Mouse (Mus musculus): ENCODE measurements at regions not wholly inside any gene's neighbourhood (a gene's known extent, or its start where the extent isn't known, plus 50 kb on each side); places are given as distances from the start of the nearest gene placed in this dataset.

GRCm38 (mm10) chr13:52399143-52399542 lies 131.9 kb downstream of the Diras2 start:
- no peak for TF ChIP-seq CTCF (IDR thresholded peaks at IDR 0.05; ENCODE audit: low read depth, low read length)
- TF ChIP-seq POLR2A (IDR thresholded peaks at IDR 0.05; ENCODE audit: insufficient read depth, low read length), result no peak
- no peak for TF ChIP-seq EP300 (IDR thresholded peaks at IDR 0.05; ENCODE audit: insufficient read depth, low read depth, low read length)
- H3K27ac ChIP-seq (ENCODE audit: insufficient read depth, low read length), result no peak overlapping the region
- H3K36me3 ChIP-seq (ENCODE audit: control insufficient read depth, insufficient read depth, low read length, poor library complexity, severe bottlenecking), result no peaks in the 10 kb centered on the region
- no peak overlapping the region for H3K4me3 ChIP-seq (ENCODE audit: low read depth, low read length)
- no peaks in the 10 kb centered on the region for H3K27me3 ChIP-seq (ENCODE audit: control insufficient read depth, insufficient read depth, low read length, poor library complexity, severe bottlenecking)
- H3K9ac ChIP-seq (ENCODE audit: low read depth, poor library complexity, severe bottlenecking), result no peak overlapping the region
- H3K9me3 ChIP-seq (replicated peaks; ENCODE audit: control insufficient read depth, insufficient read depth, low read length, poor library complexity, severe bottlenecking), result no peaks in the 10 kb centered on the region
- H3K4me1 ChIP-seq (ENCODE audit: control insufficient read depth, insufficient read depth, low read length), result no peaks in the 10 kb centered on the region

- Histone ChIP-seq H3K36me3 (ENCODE audit: control insufficient read depth, insufficient read depth, low read length, poor library complexity, severe bottlenecking) (no peaks in the 10 kb centered on the region), H3K27ac (ENCODE audit: insufficient read depth, low read length) (no peak overlapping the region), H3K9me3 (replicated peaks; ENCODE audit: control insufficient read depth, insufficient read depth, low read length, poor library complexity, severe bottlenecking) (0 out of 2 replicates have a peak, but pooled peaks cover 5% of the 10 kb centered on the region), H3K4me3 (ENCODE audit: low read depth, low read length) (no peak overlapping the region), H3K27me3 (ENCODE audit: control insufficient read depth, insufficient read depth, low read length, poor library complexity, severe bottlenecking) (no peaks in the 10 kb centered on the region), H3K4me1 (ENCODE audit: control insufficient read depth, insufficient read depth, low read length) (no peaks in the 10 kb centered on the region), H3K9ac (ENCODE audit: low read depth, poor library complexity, severe bottlenecking) (no peak overlapping the region)
- TF ChIP-seq EP300 (IDR thresholded peaks at IDR 0.05; ENCODE audit: insufficient read depth, low read depth, low read length) (no peak), CTCF (IDR thresholded peaks at IDR 0.05; ENCODE audit: low read depth, low read length) (no peak), POLR2A (IDR thresholded peaks at IDR 0.05; ENCODE audit: insufficient read depth, low read length) (no peak)
Measured at GRCm38 (mm10) chr13:52403805-52404204, 127.3 kb downstream of the Diras2 start.

GRCm38 (mm10) chr13:52416301-52416700 lies 114.8 kb downstream of the Diras2 start:
- Histone ChIP-seq H3K27me3 (ENCODE audit: control insufficient read depth, insufficient read depth, low read length, poor library complexity, severe bottlenecking) (no peaks in the 10 kb centered on the region), H3K9me3 (replicated peaks; ENCODE audit: control insufficient read depth, insufficient read depth, low read length, poor library complexity, severe bottlenecking) (0 out of 2 replicates have a peak, but pooled peaks cover 2% of the 10 kb centered on the region), H3K27ac (ENCODE audit: insufficient read depth, low read length) (no peak overlapping the region), H3K4me1 (ENCODE audit: control insufficient read depth, insufficient read depth, low read length) (no peaks in the 10 kb centered on the region), H3K9ac (ENCODE audit: low read depth, poor library complexity, severe bottlenecking) (no peak overlapping the region), H3K4me3 (ENCODE audit: low read depth, low read length) (no peak overlapping the region), H3K36me3 (ENCODE audit: control insufficient read depth, insufficient read depth, low read length, poor library complexity, severe bottlenecking) (no peaks in the 10 kb centered on the region)
- TF ChIP-seq CTCF (IDR thresholded peaks at IDR 0.05; ENCODE audit: low read depth, low read length), result no peak
- TF ChIP-seq EP300 (IDR thresholded peaks at IDR 0.05; ENCODE audit: insufficient read depth, low read depth, low read length), result no peak

- Histone ChIP-seq H3K9ac (ENCODE audit: low read depth, poor library complexity, severe bottlenecking) (no peak overlapping the region), H3K9me3 (replicated peaks; ENCODE audit: control insufficient read depth, insufficient read depth, low read length, poor library complexity, severe bottlenecking) (no peaks in the 10 kb centered on the region), H3K36me3 (ENCODE audit: control insufficient read depth, insufficient read depth, low read length, poor library complexity, severe bottlenecking) (no peaks in the 10 kb centered on the region), H3K27me3 (ENCODE audit: control insufficient read depth, insufficient read depth, low read length, poor library complexity, severe bottlenecking) (no peaks in the 10 kb centered on the region), H3K4me3 (ENCODE audit: low read depth, low read length) (no peak overlapping the region), H3K4me1 (ENCODE audit: control insufficient read depth, insufficient read depth, low read length) (no peaks in the 10 kb centered on the region), H3K27ac (ENCODE audit: insufficient read depth, low read length) (no peak overlapping the region)
- TF ChIP-seq EP300 (IDR thresholded peaks at IDR 0.05; ENCODE audit: insufficient read depth, low read depth, low read length), result no peak
- no peak for TF ChIP-seq CTCF (IDR thresholded peaks at IDR 0.05; ENCODE audit: low read depth, low read length)
- TF ChIP-seq POLR2A (IDR thresholded peaks at IDR 0.05; ENCODE audit: insufficient read depth, low read length), result no peak
Measured at GRCm38 (mm10) chr13:52422456-52422855, 108.6 kb downstream of the Diras2 start.

GRCm38 (mm10) chr13:52428527-52428926 lies 102.6 kb downstream of the Diras2 start:
- Histone ChIP-seq H3K4me1 (ENCODE audit: control insufficient read depth, insufficient read depth, low read length) (no peaks in the 10 kb centered on the region), H3K9ac (ENCODE audit: low read depth, poor library complexity, severe bottlenecking) (no peak overlapping the region), H3K36me3 (ENCODE audit: control insufficient read depth, insufficient read depth, low read length, poor library complexity, severe bottlenecking) (no peaks in the 10 kb centered on the region), H3K4me3 (ENCODE audit: low read depth, low read length) (no peak overlapping the region), H3K27ac (ENCODE audit: insufficient read depth, low read length) (no peak overlapping the region), H3K27me3 (ENCODE audit: control insufficient read depth, insufficient read depth, low read length, poor library complexity, severe bottlenecking) (no peaks in the 10 kb centered on the region), H3K9me3 (replicated peaks; ENCODE audit: control insufficient read depth, insufficient read depth, low read length, poor library complexity, severe bottlenecking) (no peaks in the 10 kb centered on the region)
- TF ChIP-seq EP300 (IDR thresholded peaks at IDR 0.05; ENCODE audit: insufficient read depth, low read depth, low read length), result no peak
- TF ChIP-seq POLR2A (IDR thresholded peaks at IDR 0.05; ENCODE audit: insufficient read depth, low read length), result no peak
- TF ChIP-seq CTCF (IDR thresholded peaks at IDR 0.05; ENCODE audit: low read depth, low read length), result no peak

- no peak overlapping the region for H3K9ac ChIP-seq (ENCODE audit: low read depth, poor library complexity, severe bottlenecking)
- H3K36me3 ChIP-seq (ENCODE audit: control insufficient read depth, insufficient read depth, low read length, poor library complexity, severe bottlenecking), result no peaks in the 10 kb centered on the region
- H3K27ac ChIP-seq (ENCODE audit: insufficient read depth, low read length), result no peak overlapping the region
- no peaks in the 10 kb centered on the region for H3K27me3 ChIP-seq (ENCODE audit: control insufficient read depth, insufficient read depth, low read length, poor library complexity, severe bottlenecking)
- no peaks in the 10 kb centered on the region for H3K4me1 ChIP-seq (ENCODE audit: control insufficient read depth, insufficient read depth, low read length)
- no peak overlapping the region for H3K4me3 ChIP-seq (ENCODE audit: low read depth, low read length)
- no peaks in the 10 kb centered on the region for H3K9me3 ChIP-seq (replicated peaks; ENCODE audit: control insufficient read depth, insufficient read depth, low read length, poor library complexity, severe bottlenecking)
- TF ChIP-seq POLR2A (IDR thresholded peaks at IDR 0.05; ENCODE audit: insufficient read depth, low read length) (no peak), CTCF (IDR thresholded peaks at IDR 0.05; ENCODE audit: low read depth, low read length) (no peak), EP300 (IDR thresholded peaks at IDR 0.05; ENCODE audit: insufficient read depth, low read depth, low read length) (no peak)
Measured at GRCm38 (mm10) chr13:52436756-52437155, 94.3 kb downstream of the Diras2 start.

All from ES-Bruce4 (cell line).